Mouse (Mus musculus): ENCODE measurements around the gene Alkbh3. TPM values are rescaled to one million over a fixed set of nuclear protein-coding genes. Genes with fewer than 3 reads are reported as not detected.

The Alkbh3 gene
- polyA plus RNA-seq (2012): 34.0 and 39.9 TPM in 2 replicates

GRCm38 (mm10) chr2:94010335-94011291 is at the start of gene Alkbh3:
TSS of gene Alkbh3 (minus strand) at chr2:94010807.

GRCm38 (mm10) chr2:93996254-93996653 is 14.4 kb downstream of the Alkbh3 start, which contains the start of gene Gm27027:
TSS of gene Gm27027 (minus strand) at chr2:93996354.

GRCm38 (mm10) chr2:93956908-93957784 is 53.5 kb downstream of the Alkbh3 start, which contains the start of gene Gm13889:
TSS of gene Gm13889 (minus strand) at chr2:93957201.

Other genes starting within 250 kb of the Alkbh3 start
- gene Ext2, start 188.2 kb downstream of the Alkbh3 start, polyA plus RNA-seq (2012): 42.9 and 45.3 TPM in 2 replicates
- 13.6 and 15.0 TPM in 2 replicates for gene Accs, start 160.9 kb downstream of the Alkbh3 start, polyA plus RNA-seq (2012)
- not detected in 2 replicates for gene Accsl, start 141.7 kb downstream of the Alkbh3 start, polyA plus RNA-seq (2012)
- gene Gm13889, start 53.6 kb downstream of the Alkbh3 start, polyA plus RNA-seq (2012): 1.8 and 2.3 TPM in 2 replicates
- not detected in 2 replicates for gene Gm27027, start 14.5 kb downstream of the Alkbh3 start, polyA plus RNA-seq (2012)
- 21.0 and 27.4 TPM in 2 replicates for gene Hsd17b12, start 147.2 kb upstream of the Alkbh3 start, polyA plus RNA-seq (2012)

Data from megakaryocyte-erythroid progenitor cell, adult 5 weeks (primary cell).